Mouse (Mus musculus) brain, embryonic 14.5 days (tissue): ENCODE data around the gene Pafah2. TPM values are rescaled to one million over a fixed set of nuclear protein-coding genes. Genes with fewer than 3 reads are reported as not detected.

Source experiments
- DNase-seq: peaks from one replicate; pipeline ENCODE4 v3.0.0-alpha.2; 2011; ENCODE audit warnings: low read depth
- CTCF ChIP-seq: fragments of 200-500 bp; IDR thresholded peaks from 2 replicates; pipeline ENCODE4 v1.5.1; 2012; ENCODE audit warnings: inconsistent platforms, mild to moderate bottlenecking, moderate library complexity, borderline replicate concordance; ENCODE audit not compliant: insufficient read depth, insufficient read length; ENCODE audit errors: extremely low read depth
- POLR2A ChIP-seq: fragments of 200-500 bp; IDR thresholded peaks from 2 replicates; pipeline ENCODE4 v1.6.1; 2012; ENCODE audit warnings: mild to moderate bottlenecking, inconsistent platforms, borderline replicate concordance; ENCODE audit not compliant: poor library complexity, insufficient read depth, insufficient read length, severe bottlenecking; ENCODE audit errors: extremely low read depth
- polyA plus RNA-seq: library from polyadenylated mRNA; depleted of rRNA; stranded (reverse); fragments of >200 nt; gene quantifications from 2 replicates; pipeline ENCODE4 v1.2.3, GENCODE M21; 2012

The Pafah2 gene
- polyA plus RNA-seq, 1 experiment, result 14.6 TPM

- TF ChIP-seq CTCF (peak; percentile 60), POLR2A (no peak)
- DNase-seq, result no peak
Observed at GRCm38 (mm10) chr4:134409286-134409685, 13.2 kb downstream of the Pafah2 start.

GRCm38 (mm10) chr4:134416177-134416576, 20.1 kb downstream of the Pafah2 start:
- TF ChIP-seq CTCF (no peak), POLR2A (no peak)
- no peak for DNase-seq

- TF ChIP-seq POLR2A, result no peak
- TF ChIP-seq CTCF, result no peak
- peak; percentile 27 for DNase-seq
Observed at GRCm38 (mm10) chr4:134416602-134417001, 20.5 kb downstream of the Pafah2 start.

GRCm38 (mm10) chr4:134417111-134417510, 21.0 kb downstream of the Pafah2 start:
- no peak for DNase-seq
- TF ChIP-seq POLR2A (no peak), CTCF (no peak)

GRCm38 (mm10) chr4:134421971-134422370, 25.9 kb downstream of the Pafah2 start:
- TF ChIP-seq CTCF (no peak), POLR2A (no peak)
- DNase-seq, result peak; percentile 60

- TF ChIP-seq POLR2A (no peak), CTCF (no peak)
- DNase-seq, result no peak
Observed at GRCm38 (mm10) chr4:134423949-134424348, 27.8 kb downstream of the Pafah2 start.

GRCm38 (mm10) chr4:134425088-134425487, 29.0 kb downstream of the Pafah2 start:
- DNase-seq, result no peak
- no peak for TF ChIP-seq CTCF
- no peak for TF ChIP-seq POLR2A

- peak; percentile 98 for DNase-seq
- TF ChIP-seq CTCF (no peak), POLR2A (no peak)
Observed at GRCm38 (mm10) chr4:134430381-134431004, 34.4 kb downstream of the Pafah2 start.

GRCm38 (mm10) chr4:134432686-134433360, 36.7 kb downstream of the Pafah2 start:
- DNase-seq, result no peak
- TF ChIP-seq CTCF (no peak), POLR2A (no peak)

- no peak for DNase-seq
- TF ChIP-seq POLR2A, result no peak
Observed at GRCm38 (mm10) chr4:134436185-134436584, 40.1 kb downstream of the Pafah2 start.

GRCm38 (mm10) chr4:134436659-134437058, 40.5 kb downstream of the Pafah2 start:
- TF ChIP-seq CTCF (no peak), POLR2A (no peak)
- peak; percentile 80 for DNase-seq

- TF ChIP-seq CTCF, result no peak
- no peak for TF ChIP-seq POLR2A
- DNase-seq, result no peak
Observed at GRCm38 (mm10) chr4:134439119-134439518, 43.0 kb downstream of the Pafah2 start.
